Mouse (Mus musculus): ENCODE data around the gene Tenm2. TPM values are rescaled to one million over a fixed set of nuclear protein-coding genes. Genes with fewer than 3 reads are reported as not detected.

Gene Tenm2
- total and polyA plus RNA-seq, 2 experiments from 2014 or later = 41.8 to 91.3 TPM

- Histone ChIP-seq H3K4me2 (ENCODE audit: low read depth) (no peak overlapping the region), H3K9me3 (ENCODE audit: low read length) (no peaks in the 10 kb centered on the region), H3K4me1 (ENCODE audit: insufficient read depth) (no peaks in the 10 kb centered on the region), H3K9ac (no peak overlapping the region), H3K36me3 (ENCODE audit: insufficient read depth) (peaks cover 7% of the 10 kb centered on the region), H3K27me3 (ENCODE audit: insufficient read depth, low read length) (no peaks in the 10 kb centered on the region), H3K27ac (ENCODE audit: low read depth, low read length) (no peak overlapping the region), H3K4me3 (ENCODE audit: low read depth, low read length) (no peak overlapping the region)
- TF ChIP-seq CTCF (IDR thresholded peaks at IDR 0.05; ENCODE audit: low read depth) = no peak
- DNase-seq (no peak), ATAC-seq (no peak)
- 78% methylated on average over 4 of the region's 4 CpGs for WGBS
Observed at GRCm38 (mm10) chr11:36013179-36013578, 1222.6 kb downstream of the Tenm2 start.

- H3K9ac ChIP-seq = no peak overlapping the region
- no peaks in the 10 kb centered on the region for H3K9me3 ChIP-seq (ENCODE audit: low read length)
- peaks cover 14% of the 10 kb centered on the region for H3K36me3 ChIP-seq (ENCODE audit: insufficient read depth)
- no peak overlapping the region for H3K27ac ChIP-seq (ENCODE audit: low read depth, low read length)
- H3K27me3 ChIP-seq (ENCODE audit: insufficient read depth, low read length) = no peaks in the 10 kb centered on the region
- no peak overlapping the region for H3K4me2 ChIP-seq (ENCODE audit: low read depth)
- H3K4me1 ChIP-seq (ENCODE audit: insufficient read depth) = no peaks in the 10 kb centered on the region
- DNase-seq (no peak), ATAC-seq (no peak)
- no peak overlapping the region for H3K4me3 ChIP-seq (ENCODE audit: low read depth, low read length)
- 50% methylated on average over 11 of the region's 11 CpGs for WGBS
- no peak for TF ChIP-seq CTCF (IDR thresholded peaks at IDR 0.05; ENCODE audit: low read depth)
Observed at GRCm38 (mm10) chr11:36009281-36010208, 1226.2 kb downstream of the Tenm2 start.

GRCm38 (mm10) chr11:36002900-36003299 lies 1232.9 kb downstream of the Tenm2 start:
- no peaks in the 10 kb centered on the region for H3K9me3 ChIP-seq (ENCODE audit: low read length)
- 57% methylated on average over 4 of the region's 4 CpGs for WGBS

GRCm38 (mm10) chr11:36001282-36001970 lies 1234.3 kb downstream of the Tenm2 start:
- peak; percentile 92 for ATAC-seq
- 5% methylated on average over 28 of the region's 28 CpGs for WGBS
- Histone ChIP-seq H3K4me1 (ENCODE audit: insufficient read depth) (peaks cover 11% of the 10 kb centered on the region), H3K27me3 (ENCODE audit: insufficient read depth, low read length) (no peaks in the 10 kb centered on the region), H3K9ac (peak overlapping the region; percentile 14; the same call in 1 of the 2 replicates), H3K36me3 (ENCODE audit: insufficient read depth) (no peaks in the 10 kb centered on the region), H3K27ac (ENCODE audit: low read depth, low read length) (0 out of 2 replicates have a peak overlapping the region, but pooled peaks have one; percentile 40), H3K9me3 (ENCODE audit: low read length) (no peaks in the 10 kb centered on the region), H3K4me2 (ENCODE audit: low read depth) (peak overlapping the region; percentile 44), H3K4me3 (ENCODE audit: low read depth, low read length) (peak overlapping the region; percentile 26)
- DNase-seq = peak; percentile 98
- peak; percentile 97 for TF ChIP-seq CTCF (IDR thresholded peaks at IDR 0.05; ENCODE audit: low read depth)

More at GRCm38 (mm10) chr11:36002900-36003299, 1232.9 kb downstream of the Tenm2 start:
- Histone ChIP-seq H3K4me2 (ENCODE audit: low read depth) (no peak overlapping the region), H3K27me3 (ENCODE audit: insufficient read depth, low read length) (no peaks in the 10 kb centered on the region), H3K27ac (ENCODE audit: low read depth, low read length) (no peak overlapping the region), H3K36me3 (ENCODE audit: insufficient read depth) (peaks cover 4% of the 10 kb centered on the region; the same call in 1 of the 2 replicates), H3K4me1 (ENCODE audit: insufficient read depth) (peaks cover 11% of the 10 kb centered on the region), H3K9ac (no peak overlapping the region), H3K4me3 (ENCODE audit: low read depth, low read length) (no peak overlapping the region)
- no peak for ATAC-seq
- TF ChIP-seq CTCF (IDR thresholded peaks at IDR 0.05; ENCODE audit: low read depth) = peak; percentile 33
- no peak for DNase-seq

GRCm38 (mm10) chr11:36000585-36001281 lies 1235.0 kb downstream of the Tenm2 start:
- ATAC-seq = no peak; the same call in 1 of the 2 replicates
- no peak for DNase-seq

GRCm38 (mm10) chr11:36000038-36000437 lies 1235.7 kb downstream of the Tenm2 start:
- WGBS = 15% methylated on average over 4 of the region's 4 CpGs
- Histone ChIP-seq H3K36me3 (ENCODE audit: insufficient read depth) (no peaks in the 10 kb centered on the region), H3K27me3 (ENCODE audit: insufficient read depth, low read length) (no peaks in the 10 kb centered on the region), H3K4me2 (ENCODE audit: low read depth) (no peak overlapping the region), H3K4me3 (ENCODE audit: low read depth, low read length) (no peak overlapping the region), H3K27ac (ENCODE audit: low read depth, low read length) (peak overlapping the region; percentile 40; the same call in 1 of the 2 replicates), H3K4me1 (ENCODE audit: insufficient read depth) (peaks cover 11% of the 10 kb centered on the region), H3K9me3 (ENCODE audit: low read length) (no peaks in the 10 kb centered on the region), H3K9ac (0 out of 2 replicates have a peak overlapping the region, but pooled peaks have one; percentile 18)
- no peak for TF ChIP-seq CTCF (IDR thresholded peaks at IDR 0.05; ENCODE audit: low read depth)
- ATAC-seq (peak; percentile 42), DNase-seq (peak; percentile 54)

More at GRCm38 (mm10) chr11:36000585-36001281, 1235.0 kb downstream of the Tenm2 start:
- no peak for TF ChIP-seq CTCF (IDR thresholded peaks at IDR 0.05; ENCODE audit: low read depth)
- WGBS = 10% methylated on average over 10 of the region's 10 CpGs
- Histone ChIP-seq H3K27me3 (ENCODE audit: insufficient read depth, low read length) (no peaks in the 10 kb centered on the region), H3K9ac (peak overlapping the region; percentile 18; the same call in 1 of the 2 replicates), H3K9me3 (ENCODE audit: low read length) (no peaks in the 10 kb centered on the region), H3K4me1 (ENCODE audit: insufficient read depth) (peaks cover 11% of the 10 kb centered on the region), H3K27ac (ENCODE audit: low read depth, low read length) (0 out of 2 replicates have a peak overlapping the region, but pooled peaks have one; percentile 40), H3K4me3 (ENCODE audit: low read depth, low read length) (peak overlapping the region; percentile 26), H3K36me3 (ENCODE audit: insufficient read depth) (no peaks in the 10 kb centered on the region), H3K4me2 (ENCODE audit: low read depth) (peak overlapping the region; percentile 44)
